Mouse (Mus musculus): ENCODE measurements at regions not wholly inside any gene's neighbourhood (a gene's known extent, or its start where the extent isn't known, plus 50 kb on each side); places are given as distances from the start of the nearest gene placed in this dataset.

DNA sequence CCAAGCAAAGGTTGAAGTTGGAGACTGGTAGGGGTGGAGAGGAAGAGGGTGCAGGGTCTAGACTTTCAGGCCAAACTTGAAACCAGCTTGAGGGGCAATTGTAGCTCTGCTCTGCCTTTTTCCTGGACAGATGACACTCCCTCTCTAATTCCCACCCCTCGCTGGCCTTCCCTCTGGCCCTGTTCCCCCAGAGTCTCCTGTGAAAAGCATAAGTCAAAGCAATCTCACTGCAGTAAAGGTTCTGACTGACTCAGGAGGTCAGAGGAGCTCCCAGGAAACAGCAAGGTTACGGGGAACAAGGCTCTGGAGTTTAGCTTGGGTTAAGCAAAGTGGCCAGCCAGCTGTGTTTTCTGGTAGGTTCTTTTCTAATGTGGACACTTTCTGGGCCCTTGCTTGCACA, 218.5 kb downstream of the Rplp1 start:
- Histone ChIP-seq H3K36me3 (replicated peaks) (no peaks in the 10 kb centered on the region), H3K27me3 (ENCODE audit: poor library complexity, severe bottlenecking) (peaks cover 81% of the 10 kb centered on the region), H3K4me1 (peaks cover 34% of the 10 kb centered on the region), H3K4me3 (no peak overlapping the region), H3K9me3 (no peaks in the 10 kb centered on the region), H3K27ac (no peak overlapping the region)
- 72% methylated on average over 2 of the region's 2 CpGs for WGBS
- DNase-seq (ENCODE audit: extremely low spot score, low spot score) = no peak

DNA sequence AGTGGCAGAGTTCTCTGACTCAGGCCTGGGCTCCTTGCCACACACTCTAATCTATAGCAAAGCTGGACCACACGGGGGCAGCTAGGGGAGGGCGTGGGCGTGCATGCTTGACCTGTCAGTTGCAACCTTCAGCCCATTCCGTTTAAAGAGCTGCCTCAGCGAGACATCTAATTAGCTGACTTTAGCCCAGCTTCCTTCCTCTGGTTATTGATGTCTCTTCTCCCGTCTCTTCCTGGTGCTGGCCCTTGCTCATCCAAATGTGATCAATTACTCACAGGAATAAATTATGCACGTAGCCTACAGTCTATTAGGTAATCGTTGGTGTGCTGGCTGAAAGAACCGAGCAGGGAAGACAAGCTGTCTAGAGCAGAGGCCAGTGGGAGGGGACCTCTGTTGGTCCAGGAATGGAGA, 219.0 kb downstream of the Rplp1 start:
- no peak overlapping the region for H3K4me3 ChIP-seq
- DNase-seq (ENCODE audit: extremely low spot score, low spot score) = no peak
- H3K4me1 ChIP-seq = peaks cover 31% of the 10 kb centered on the region
- WGBS = 14% methylated on average over 9 of the region's 9 CpGs
- no peaks in the 10 kb centered on the region for H3K36me3 ChIP-seq (replicated peaks)
- H3K9me3 ChIP-seq = no peaks in the 10 kb centered on the region
- no peak overlapping the region for H3K27ac ChIP-seq
- peaks cover 77% of the 10 kb centered on the region for H3K27me3 ChIP-seq (ENCODE audit: poor library complexity, severe bottlenecking)

DNA sequence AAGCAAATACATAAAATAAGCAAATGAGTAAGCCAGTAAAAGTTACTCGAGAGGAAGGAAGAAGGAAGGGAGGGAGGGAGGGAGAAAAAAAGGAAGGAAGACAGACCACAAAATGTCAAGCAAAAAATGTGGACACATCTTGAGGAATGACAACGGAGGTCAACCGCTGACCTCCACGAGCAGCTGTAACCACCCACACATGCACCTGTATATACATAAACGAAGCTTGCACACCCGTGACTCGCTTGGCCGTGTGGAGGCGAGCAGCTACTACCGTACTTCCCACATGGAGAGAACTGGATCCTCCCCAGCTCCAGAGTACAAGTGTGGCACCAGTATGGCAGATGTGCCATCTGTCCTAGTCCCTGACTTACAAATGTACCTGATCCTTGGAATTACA, 220.1 kb downstream of the Rplp1 start:
- no peak overlapping the region for H3K27ac ChIP-seq
- no peak for DNase-seq (ENCODE audit: extremely low spot score, low spot score)
- H3K4me1 ChIP-seq = peaks cover 35% of the 10 kb centered on the region
- H3K9me3 ChIP-seq = no peaks in the 10 kb centered on the region
- no peaks in the 10 kb centered on the region for H3K36me3 ChIP-seq (replicated peaks)
- no peak overlapping the region for H3K4me3 ChIP-seq
- WGBS = 83% methylated on average over 10 of the region's 10 CpGs
- peaks cover 65% of the 10 kb centered on the region for H3K27me3 ChIP-seq (ENCODE audit: poor library complexity, severe bottlenecking)

DNA sequence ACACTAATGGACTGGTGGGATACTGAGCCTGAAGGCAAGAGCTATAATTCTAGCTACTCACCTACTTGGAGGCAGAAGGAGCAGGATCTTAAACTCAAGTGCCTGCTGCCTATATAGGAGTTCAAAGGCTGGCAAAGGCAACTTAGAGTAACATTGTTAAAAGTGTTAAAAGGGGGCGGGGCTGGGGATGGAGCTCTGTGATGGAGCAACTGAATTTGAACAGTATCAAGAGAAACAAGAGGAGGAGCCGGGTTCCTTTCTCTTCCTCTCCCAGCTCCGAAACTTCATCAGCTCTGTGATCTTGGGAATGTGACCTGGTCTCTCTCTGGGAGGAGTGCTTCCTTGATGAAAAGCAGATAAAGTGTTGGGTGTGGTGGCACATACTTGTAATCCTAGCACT, 223.6 kb downstream of the Rplp1 start:
- 82% methylated on average over 3 of the region's 3 CpGs for WGBS
- peaks cover 22% of the 10 kb centered on the region for H3K4me1 ChIP-seq
- DNase-seq (ENCODE audit: extremely low spot score, low spot score) = no peak

DNA sequence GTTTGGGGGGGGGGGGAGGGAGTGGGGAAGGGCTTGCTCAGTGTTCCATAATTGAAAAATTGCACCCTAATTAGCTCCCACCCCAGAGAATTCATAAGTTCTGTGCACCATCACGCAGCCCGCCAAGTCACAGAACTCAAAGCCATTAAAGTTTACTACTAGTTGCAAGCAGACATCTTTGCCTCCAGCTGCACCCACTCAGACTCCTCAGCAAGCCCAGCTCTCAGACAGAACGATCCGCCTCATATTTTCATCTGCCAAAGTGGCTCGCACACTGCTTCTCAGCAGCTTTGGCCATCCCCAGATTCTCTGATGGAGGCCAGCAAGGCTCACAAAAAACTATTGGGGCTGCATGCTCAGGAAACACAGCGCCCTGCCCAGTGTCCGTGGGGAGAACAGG, 224.4 kb downstream of the Rplp1 start:
- Histone ChIP-seq H3K9me3 (no peaks in the 10 kb centered on the region), H3K4me1 (peaks cover 14% of the 10 kb centered on the region), H3K4me3 (no peak overlapping the region), H3K36me3 (replicated peaks) (no peaks in the 10 kb centered on the region), H3K27ac (no peak overlapping the region), H3K27me3 (ENCODE audit: poor library complexity, severe bottlenecking) (peaks cover 37% of the 10 kb centered on the region)
- no peak for DNase-seq (ENCODE audit: extremely low spot score, low spot score)
- WGBS = 90% methylated on average over 7 of the region's 7 CpGs

More for the DNA sequence above, 223.6 kb downstream of the Rplp1 start:
- no peaks in the 10 kb centered on the region for H3K9me3 ChIP-seq
- H3K36me3 ChIP-seq (replicated peaks) = no peaks in the 10 kb centered on the region
- H3K27me3 ChIP-seq (ENCODE audit: poor library complexity, severe bottlenecking) = peaks cover 46% of the 10 kb centered on the region
- H3K27ac ChIP-seq = no peak overlapping the region
- no peak overlapping the region for H3K4me3 ChIP-seq

DNA sequence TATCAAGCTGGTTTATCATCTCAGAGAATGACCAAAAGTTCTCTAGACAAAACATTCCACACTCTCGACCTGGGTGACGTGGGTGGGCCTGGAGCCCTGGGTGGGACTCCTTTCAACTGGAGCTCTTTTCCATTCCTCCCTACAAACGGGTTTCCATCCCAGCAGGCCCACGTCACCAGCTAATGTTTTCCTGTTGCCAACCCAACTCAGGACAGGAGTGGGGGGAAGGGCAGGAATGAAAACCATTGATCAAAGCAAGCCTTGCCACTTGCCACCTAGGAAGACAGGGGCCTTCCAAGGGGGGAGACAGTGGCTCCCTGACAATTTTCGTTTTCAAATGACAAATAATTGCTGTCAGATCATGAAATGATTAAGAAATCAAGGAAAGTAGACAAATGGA, 224.8 kb downstream of the Rplp1 start:
- no peak for DNase-seq (ENCODE audit: extremely low spot score, low spot score)
- no peak overlapping the region for H3K4me3 ChIP-seq
- H3K4me1 ChIP-seq = peaks cover 14% of the 10 kb centered on the region
- no peaks in the 10 kb centered on the region for H3K36me3 ChIP-seq (replicated peaks)
- no peaks in the 10 kb centered on the region for H3K9me3 ChIP-seq
- 50% methylated on average over 5 of the region's 5 CpGs for WGBS
- H3K27ac ChIP-seq = no peak overlapping the region
- H3K27me3 ChIP-seq (ENCODE audit: poor library complexity, severe bottlenecking) = peaks cover 33% of the 10 kb centered on the region

DNA sequence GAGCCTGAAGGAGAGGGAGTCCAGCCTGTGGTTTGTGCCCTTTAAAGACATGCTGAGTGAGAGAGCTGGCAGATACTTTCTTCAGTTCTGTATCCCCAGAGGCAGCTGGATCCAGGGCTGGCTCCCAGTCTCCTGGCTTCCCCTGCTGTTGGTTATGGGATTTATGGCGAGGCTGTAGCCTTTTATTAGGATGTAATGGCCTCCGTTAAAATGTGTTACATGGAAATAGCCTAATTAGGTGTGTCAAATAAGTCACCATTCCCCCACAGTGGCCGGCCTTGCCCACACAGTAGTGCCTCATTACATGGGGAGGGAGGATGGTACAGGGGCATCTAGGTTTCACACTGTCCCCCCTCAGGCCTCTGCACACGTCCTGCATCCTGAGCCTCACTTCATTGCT, 230.8 kb downstream of the Rplp1 start:
- DNase-seq (ENCODE audit: extremely low spot score, low spot score) = no peak
- Histone ChIP-seq H3K36me3 (replicated peaks) (no peaks in the 10 kb centered on the region), H3K27me3 (ENCODE audit: poor library complexity, severe bottlenecking) (peaks cover 20% of the 10 kb centered on the region), H3K27ac (no peak overlapping the region), H3K9me3 (no peaks in the 10 kb centered on the region), H3K4me3 (no peak overlapping the region), H3K4me1 (peaks cover 29% of the 10 kb centered on the region)
- 86% methylated on average over 4 of the region's 4 CpGs for WGBS

DNA sequence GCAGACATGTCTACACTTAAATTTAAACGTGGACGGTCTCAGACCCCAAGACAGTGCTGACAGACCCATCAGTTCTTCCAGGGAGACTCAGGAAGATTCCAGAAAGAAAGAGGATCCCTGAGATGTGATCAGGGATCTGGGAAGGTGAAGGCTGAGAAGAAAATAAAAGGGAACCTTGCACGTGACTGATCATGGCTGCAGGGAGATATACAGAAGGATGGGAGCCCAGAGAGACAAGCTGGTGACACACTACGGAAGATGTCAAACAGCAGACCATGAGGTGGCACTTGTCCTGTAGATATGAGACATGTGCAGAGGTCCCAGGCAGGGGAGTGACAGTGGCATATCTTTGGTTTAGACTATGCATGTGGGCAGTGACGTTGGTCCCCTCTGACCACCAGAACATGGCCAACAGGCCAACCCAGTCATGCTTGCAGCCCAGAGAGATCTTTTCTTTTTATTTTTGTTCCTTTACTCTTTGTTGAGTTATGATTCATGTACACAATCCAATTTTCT, 231.5 kb downstream of the Rplp1 start:
- Histone ChIP-seq H3K36me3 (replicated peaks) (no peaks in the 10 kb centered on the region), H3K27ac (no peak overlapping the region), H3K27me3 (ENCODE audit: poor library complexity, severe bottlenecking) (peaks cover 27% of the 10 kb centered on the region), H3K9me3 (no peaks in the 10 kb centered on the region), H3K4me3 (no peak overlapping the region), H3K4me1 (peaks cover 29% of the 10 kb centered on the region)
- WGBS = 88% methylated on average over 5 of the region's 5 CpGs
- no peak for DNase-seq (ENCODE audit: extremely low spot score, low spot score)

DNA sequence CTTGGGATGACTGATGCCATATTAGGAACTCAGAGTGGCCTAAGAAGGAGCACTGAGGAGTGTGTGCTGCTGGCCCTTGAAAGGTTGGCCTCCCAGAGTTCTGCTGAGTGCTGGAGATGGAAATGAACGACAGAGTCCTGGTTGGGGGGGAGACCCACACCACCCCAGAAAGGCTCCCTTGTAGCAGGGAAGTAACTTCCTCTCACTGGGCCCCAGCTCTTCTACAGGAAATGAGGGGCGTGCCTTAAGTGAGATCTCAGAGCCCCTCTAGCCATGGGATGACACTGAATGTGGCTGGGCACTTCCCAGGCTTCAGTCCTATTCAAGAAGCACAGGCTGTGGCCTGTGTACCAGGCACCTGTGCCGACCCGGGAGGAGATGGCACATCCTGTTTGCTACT, 232.0 kb downstream of the Rplp1 start:
- WGBS = 72% methylated on average over 4 of the region's 4 CpGs
- DNase-seq (ENCODE audit: extremely low spot score, low spot score) = no peak
- Histone ChIP-seq H3K9me3 (no peaks in the 10 kb centered on the region), H3K4me1 (peaks cover 29% of the 10 kb centered on the region), H3K27me3 (ENCODE audit: poor library complexity, severe bottlenecking) (peaks cover 23% of the 10 kb centered on the region), H3K4me3 (no peak overlapping the region), H3K27ac (peak overlapping the region; percentile 25; the same call in 1 of the 2 replicates), H3K36me3 (replicated peaks) (no peaks in the 10 kb centered on the region)

DNA sequence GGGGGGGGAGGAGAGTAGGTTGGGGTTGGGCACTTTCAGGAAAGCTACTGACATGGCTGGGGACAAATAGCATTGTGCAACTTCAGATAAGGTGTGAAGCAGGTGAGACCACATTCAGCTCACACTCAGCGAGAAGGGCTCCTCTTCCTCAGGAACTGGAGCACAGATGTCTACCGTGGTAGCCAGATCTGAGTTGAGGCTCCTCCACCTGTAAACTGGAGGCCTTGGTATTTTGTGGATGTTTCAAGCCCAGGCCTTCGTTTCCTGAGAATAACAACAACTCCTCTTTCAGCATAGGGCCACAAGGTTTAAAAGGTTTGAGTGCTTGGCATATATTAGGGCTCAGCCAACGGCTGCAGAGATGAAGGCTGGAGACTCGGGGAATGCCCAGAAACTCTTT, 232.9 kb downstream of the Rplp1 start:
- Histone ChIP-seq H3K36me3 (replicated peaks) (no peaks in the 10 kb centered on the region), H3K4me3 (no peak overlapping the region), H3K9me3 (no peaks in the 10 kb centered on the region), H3K27me3 (ENCODE audit: poor library complexity, severe bottlenecking) (peaks cover 22% of the 10 kb centered on the region), H3K27ac (no peak overlapping the region), H3K4me1 (peaks cover 31% of the 10 kb centered on the region)
- WGBS = 73% methylated on average over 5 of the region's 5 CpGs
- no peak for DNase-seq (ENCODE audit: extremely low spot score, low spot score)

DNA sequence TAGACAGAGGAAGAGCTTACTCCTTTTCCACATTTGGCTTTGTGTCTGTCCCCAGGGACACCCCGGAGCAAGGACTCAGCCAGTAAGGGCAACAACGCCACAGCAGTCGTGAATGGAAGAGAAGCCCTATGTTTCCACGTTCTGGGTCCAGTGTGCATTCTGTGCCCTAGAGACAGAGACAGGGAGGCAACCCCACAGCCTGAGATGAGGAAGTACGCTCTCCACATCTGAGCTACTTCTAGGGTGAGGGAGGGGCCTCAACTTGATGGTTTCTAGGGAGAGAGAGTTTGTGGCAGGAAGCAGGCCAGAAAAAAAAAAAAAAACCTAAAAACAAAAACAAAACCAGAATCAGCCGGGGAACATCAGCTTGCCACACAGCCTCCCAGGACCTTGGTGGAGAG, 233.4 kb downstream of the Rplp1 start:
- DNase-seq (ENCODE audit: extremely low spot score, low spot score) = no peak
- Histone ChIP-seq H3K27ac (0 out of 2 replicates have a peak overlapping the region, but pooled peaks have one; percentile 22), H3K9me3 (no peaks in the 10 kb centered on the region), H3K27me3 (ENCODE audit: poor library complexity, severe bottlenecking) (peaks cover 22% of the 10 kb centered on the region), H3K4me3 (no peak overlapping the region), H3K4me1 (peaks cover 36% of the 10 kb centered on the region), H3K36me3 (replicated peaks) (no peaks in the 10 kb centered on the region)
- 45% methylated on average over 6 of the region's 6 CpGs for WGBS

DNA sequence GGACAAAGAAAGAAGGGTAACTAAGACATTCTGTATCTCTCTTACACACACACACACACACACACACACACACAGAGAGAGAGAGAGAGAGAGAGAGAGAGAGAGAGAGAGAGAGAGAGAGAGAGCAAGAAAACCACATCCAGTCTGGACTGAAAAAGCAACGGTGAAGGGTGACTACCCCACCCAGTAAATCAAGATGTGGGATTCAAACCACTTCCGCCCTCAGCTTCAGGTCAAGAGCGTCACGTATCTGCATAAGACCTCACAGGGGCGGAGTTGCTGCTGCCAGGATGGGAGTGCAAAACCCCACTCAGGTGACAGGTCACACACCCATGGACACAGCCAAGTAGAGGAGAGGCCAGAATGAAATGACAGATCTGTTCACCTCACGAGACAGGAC, 234.7 kb downstream of the Rplp1 start:
- H3K27ac ChIP-seq = 0 out of 2 replicates have a peak overlapping the region, but pooled peaks have one; percentile 5
- H3K9me3 ChIP-seq = no peaks in the 10 kb centered on the region
- H3K27me3 ChIP-seq (ENCODE audit: poor library complexity, severe bottlenecking) = peaks cover 22% of the 10 kb centered on the region
- H3K4me3 ChIP-seq = no peak overlapping the region
- DNase-seq (ENCODE audit: extremely low spot score, low spot score) = no peak
- peaks cover 45% of the 10 kb centered on the region for H3K4me1 ChIP-seq
- no peaks in the 10 kb centered on the region for H3K36me3 ChIP-seq (replicated peaks)
- 92% methylated on average over 6 of the region's 6 CpGs for WGBS

DNA sequence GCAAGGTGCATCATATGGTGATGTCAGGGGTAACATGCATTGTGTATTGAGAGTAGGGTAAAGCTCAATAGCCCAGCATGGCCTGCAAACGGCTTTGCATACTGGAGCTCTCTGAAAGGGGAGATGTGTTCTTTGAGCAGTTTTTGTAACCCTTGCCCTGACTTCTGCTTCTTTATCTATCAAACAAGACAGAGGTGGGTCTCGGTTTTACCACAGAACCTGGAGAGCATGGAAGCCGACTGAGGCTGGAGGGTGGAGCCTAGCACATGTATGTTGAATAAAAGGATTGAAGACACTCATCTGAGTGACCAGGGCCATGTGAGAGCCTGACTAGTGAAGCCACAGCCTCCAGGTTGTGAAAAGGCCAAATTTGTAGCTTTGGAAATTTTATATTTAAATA, 236.7 kb downstream of the Rplp1 start:
- H3K27ac ChIP-seq = no peak overlapping the region
- H3K4me1 ChIP-seq = peaks cover 61% of the 10 kb centered on the region
- no peaks in the 10 kb centered on the region for H3K36me3 ChIP-seq (replicated peaks)
- DNase-seq (ENCODE audit: extremely low spot score, low spot score) = no peak
- H3K9me3 ChIP-seq = no peaks in the 10 kb centered on the region
- peaks cover 22% of the 10 kb centered on the region for H3K27me3 ChIP-seq (ENCODE audit: poor library complexity, severe bottlenecking)
- H3K4me3 ChIP-seq = no peak overlapping the region
- 76% methylated on average over 3 of the region's 3 CpGs for WGBS

DNA sequence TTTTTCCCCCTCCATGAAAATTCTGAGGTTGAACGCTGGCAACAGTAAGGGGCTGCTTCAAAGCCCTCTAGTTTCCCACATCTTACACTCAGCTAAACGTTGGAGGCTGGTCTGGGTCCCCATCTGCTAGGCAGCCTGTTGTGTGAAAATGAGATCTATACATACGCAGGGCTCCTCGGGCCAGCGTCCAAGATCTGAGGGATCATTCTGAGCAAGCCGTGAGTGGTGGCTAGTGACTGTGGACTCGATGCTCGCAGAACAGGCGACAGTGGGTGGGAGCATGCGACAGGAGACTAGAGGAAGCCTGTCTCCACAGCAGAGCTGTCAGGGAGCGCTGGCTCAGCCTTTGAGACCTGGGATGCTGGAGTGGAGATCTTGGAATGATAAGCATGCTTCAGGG, 237.3 kb downstream of the Rplp1 start:
- Histone ChIP-seq H3K4me3 (no peak overlapping the region), H3K27ac (no peak overlapping the region), H3K9me3 (no peaks in the 10 kb centered on the region), H3K4me1 (peaks cover 55% of the 10 kb centered on the region), H3K36me3 (replicated peaks) (no peaks in the 10 kb centered on the region), H3K27me3 (ENCODE audit: poor library complexity, severe bottlenecking) (peaks cover 22% of the 10 kb centered on the region)
- 89% methylated on average over 11 of the region's 11 CpGs for WGBS
- DNase-seq (ENCODE audit: extremely low spot score, low spot score) = no peak

Measured in forebrain, embryonic 10.5 days (tissue).